Mouse (Mus musculus) neutrophil, adult 83 days (primary cell): Measurements from ENCODE around the gene Rnf214. TPM values are rescaled to one million over a fixed set of nuclear protein-coding genes. Genes with fewer than 3 reads are reported as not detected.

Source experiments
- total RNA-seq, 2 experiments: library from RNA; stranded (reverse); gene quantifications; one replicate each; pipeline ENCODE4 v1.2.4; 2023

The Rnf214 gene
- total RNA-seq, result 10 to 100 TPM; 30.2 to 32.8 TPM

GRCm38 (mm10) chr9:45906355-45907077 is at the start of gene Rnf214, which contains the start of gene Pcsk7:
Rnf214 (minus strand) TSS chr9:45906911.
Pcsk7 (plus strand) TSS chr9:45906497.

GRCm38 (mm10) chr9:45955107-45955963 is 48.6 kb upstream of the Rnf214 start, which contains the start of gene Sidt2:
Sidt2 (minus strand) TSS chr9:45955258.

GRCm38 (mm10) chr9:45935628-45936210 is 29.0 kb upstream of the Rnf214 start, which contains the start of gene Tagln:
Tagln (minus strand) TSS chr9:45936058.

GRCm38 (mm10) chr9:45838434-45839138 is 68.1 kb downstream of the Rnf214 start, which contains the start of gene Bace1:
Bace1 (plus strand) TSS chr9:45838580.

GRCm38 (mm10) chr9:45828291-45828963 is 78.3 kb downstream of the Rnf214 start, which contains the start of gene Cep164:
Cep164 (minus strand) TSS chr9:45828691.

Other genes starting within 250 kb of the Rnf214 start
- gene Cep164, start 78.2 kb downstream of the Rnf214 start, total RNA-seq, result 10 to 100 TPM; 19.0 to 23.4 TPM
- gene Bace1, start 68.3 kb downstream of the Rnf214 start, total RNA-seq, result 10 to 100 TPM; 13.7 to 15.6 TPM
- 10 to 100 TPM; 48.0 to 61.4 TPM for gene Pcsk7, start 414 bp downstream of the Rnf214 start, total RNA-seq
- under 1 TPM; 0.31 to 0.77 TPM for gene Tagln, start 29.1 kb upstream of the Rnf214 start, total RNA-seq
- 100 to 1,000 TPM; 176 to 188 TPM for gene Sidt2, start 48.3 kb upstream of the Rnf214 start, total RNA-seq
- gene Pafah1b2, start 105.8 kb upstream of the Rnf214 start, total RNA-seq, result 10 to 100 TPM; 51.8 to 52.0 TPM
- gene Sik3, start 105.9 kb upstream of the Rnf214 start, total RNA-seq, result 10 to 100 TPM; 50.4 to 52.8 TPM